Mouse (Mus musculus) v-Abl transformed pro-B cells (cell line): ENCODE measurements around the gene Lsm7.

Experiments used
- in situ Hi-C, 2 experiments: fragments of 400-800 bp; cut with MboI; formaldehyde crosslinking; loops; one replicate each; pipeline ENCODE4 v1.15.1; 2025; ENCODE audit not compliant: unreplicated experiment in 2 of 2

Gene Lsm7

DNA sequence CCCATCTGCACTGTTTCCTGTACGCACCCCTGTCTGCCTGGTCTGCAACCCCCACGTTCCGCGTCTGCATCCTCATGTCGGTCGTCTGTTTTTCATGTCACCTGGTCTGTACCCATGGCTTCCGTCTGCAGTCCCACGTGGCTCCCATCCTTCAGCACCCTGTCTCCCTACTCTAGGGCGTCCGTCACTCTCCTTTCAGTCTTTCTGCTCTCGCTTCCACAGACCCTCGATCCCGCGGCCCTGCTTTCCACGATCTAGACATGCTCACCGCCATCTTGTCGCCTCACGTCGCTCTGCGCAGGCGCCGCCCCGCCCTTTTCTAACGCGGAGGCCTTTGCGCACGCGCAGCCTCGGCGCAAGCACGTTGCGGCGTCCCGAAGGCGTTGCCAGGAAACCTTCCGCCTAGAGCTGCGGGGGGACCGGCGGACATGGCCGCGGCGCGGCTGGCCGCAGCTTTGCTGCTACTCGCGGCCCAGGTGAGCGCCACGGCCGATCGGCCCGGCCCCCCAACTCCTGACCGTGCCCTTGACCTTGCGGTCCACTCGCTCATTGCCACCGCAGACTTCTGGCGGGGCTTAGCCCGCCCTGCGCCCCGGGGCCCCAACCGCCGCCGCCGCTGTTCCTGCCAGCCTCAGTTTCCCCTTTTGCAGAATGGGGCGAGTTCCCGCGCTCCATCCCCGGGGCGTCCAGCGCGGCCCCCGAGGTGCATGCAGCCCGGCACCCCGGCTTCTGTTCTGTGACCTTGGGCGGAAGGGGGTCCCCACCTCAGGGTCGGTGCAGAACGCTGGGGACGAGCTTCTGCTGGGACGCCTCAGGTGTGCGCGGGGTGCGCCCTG, at the start of gene Lsm7, which contains the start of gene Sppl2b:
Gene Lsm7 (minus strand): TSS at position 297 of the 836 bp plus-strand sequence.
Gene Sppl2b (plus strand): TSS at position 363 of the 836 bp plus-strand sequence.
- in situ Hi-C loops: no loop called here

DNA sequence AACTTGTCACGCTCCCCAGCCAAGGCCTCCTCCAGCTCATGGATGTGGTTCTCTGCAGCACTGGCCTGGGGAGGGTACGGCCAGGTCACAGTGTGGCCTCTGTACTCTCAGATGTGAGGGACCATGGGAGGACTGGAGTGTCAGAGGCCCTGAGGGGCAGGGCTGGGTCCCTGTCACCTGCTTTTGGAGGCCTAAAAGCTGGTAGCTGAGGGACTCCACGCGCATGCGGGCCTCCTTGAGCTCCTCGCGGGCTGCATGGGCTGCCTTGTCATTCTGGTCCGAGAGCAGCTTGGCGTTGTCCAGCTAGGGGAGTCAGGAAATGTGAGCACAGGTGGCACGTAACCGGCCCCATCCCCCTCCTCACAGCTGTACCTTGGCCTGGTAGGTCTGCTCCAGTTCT, 49.7 kb upstream of the Lsm7 start:
- in situ Hi-C loops: no loop called here

DNA sequence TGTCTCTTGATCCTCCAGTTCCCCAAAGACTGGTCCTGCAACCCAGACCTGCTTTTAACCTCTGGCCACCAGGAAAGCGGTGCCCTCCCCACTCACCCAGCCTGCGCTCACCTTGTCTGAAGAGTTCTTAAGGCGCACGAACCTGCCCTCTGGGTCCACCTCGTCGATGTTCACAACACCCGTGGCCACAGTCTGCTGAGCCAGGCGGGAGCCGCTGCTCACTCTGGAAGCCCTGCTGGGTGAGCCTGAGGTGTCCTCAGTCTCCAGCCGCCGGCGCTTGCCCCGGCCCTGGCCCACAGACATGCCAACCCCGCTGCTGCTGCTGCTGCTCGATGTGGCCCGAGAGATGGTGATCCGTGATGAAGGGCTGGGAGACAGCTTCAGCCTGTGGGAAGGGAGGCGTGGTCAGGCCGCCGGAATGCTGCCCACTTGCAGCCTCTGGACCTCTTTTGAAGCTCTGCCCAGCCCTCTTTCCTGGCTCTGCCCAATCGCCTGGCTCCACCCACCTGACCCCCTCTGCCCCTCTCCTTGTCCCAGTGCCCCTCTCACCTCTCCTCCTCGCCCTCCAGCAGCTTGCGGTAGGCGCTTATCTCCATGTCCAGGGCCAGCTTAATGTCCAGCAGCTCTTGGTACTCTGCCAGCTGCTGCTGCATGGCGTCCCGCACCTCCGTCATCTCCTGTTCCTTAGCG, 49.1 kb upstream of the Lsm7 start:
- in situ Hi-C loops: no loop called here

DNA sequence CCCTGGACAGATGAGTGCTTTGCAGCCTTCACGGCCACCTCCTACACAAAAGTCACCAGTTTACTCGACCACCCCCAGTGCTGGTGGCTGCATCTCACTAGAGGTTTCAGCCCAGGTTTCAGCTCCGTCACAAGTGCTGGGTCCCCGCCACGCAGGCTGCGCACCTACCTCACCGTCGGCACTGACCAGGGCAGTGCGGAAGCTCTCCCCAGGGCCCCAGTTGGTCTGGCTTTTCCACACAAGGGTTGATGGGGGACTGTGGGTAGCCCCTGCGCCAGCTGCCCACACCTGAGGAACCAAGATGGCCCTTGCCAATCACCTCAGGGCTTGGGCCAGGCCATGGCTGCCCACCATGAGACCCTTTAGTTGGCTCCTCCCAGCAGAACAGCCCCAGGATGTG, 48.3 kb upstream of the Lsm7 start:
- in situ Hi-C loops: no loop called here

DNA sequence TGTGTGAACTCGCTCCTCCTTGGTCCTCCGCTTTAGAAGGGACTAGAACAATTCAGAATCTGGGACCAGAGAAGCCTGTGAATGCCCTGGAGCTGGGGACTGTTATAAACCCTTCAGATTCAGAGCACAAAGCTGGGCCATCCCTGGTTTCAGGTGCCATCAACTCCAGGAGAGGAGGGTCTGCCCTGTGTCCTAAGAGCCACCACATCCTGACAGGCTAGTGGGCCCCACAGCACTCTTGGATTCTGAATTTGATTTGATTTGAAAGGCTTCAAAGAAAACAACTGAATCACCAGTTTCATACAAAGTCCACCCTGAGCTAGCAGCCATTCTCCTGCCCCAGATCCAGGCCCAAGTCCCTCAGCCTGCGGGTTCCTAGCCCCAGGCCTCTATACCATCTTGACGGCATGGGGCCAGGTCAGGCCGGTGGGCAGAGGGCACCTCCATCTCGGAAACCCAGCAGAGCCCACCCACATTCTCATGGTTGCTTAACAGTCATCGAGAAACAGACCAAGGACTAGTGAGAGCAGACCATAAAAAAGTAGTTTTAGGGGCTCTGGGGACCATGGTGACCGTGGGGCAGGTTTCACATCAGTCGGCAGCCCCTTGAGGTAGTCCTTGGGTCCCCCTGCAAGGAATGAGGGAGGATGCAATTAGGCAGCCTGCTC, 47.4 kb upstream of the Lsm7 start:
- in situ Hi-C loops: no loop called here

DNA sequence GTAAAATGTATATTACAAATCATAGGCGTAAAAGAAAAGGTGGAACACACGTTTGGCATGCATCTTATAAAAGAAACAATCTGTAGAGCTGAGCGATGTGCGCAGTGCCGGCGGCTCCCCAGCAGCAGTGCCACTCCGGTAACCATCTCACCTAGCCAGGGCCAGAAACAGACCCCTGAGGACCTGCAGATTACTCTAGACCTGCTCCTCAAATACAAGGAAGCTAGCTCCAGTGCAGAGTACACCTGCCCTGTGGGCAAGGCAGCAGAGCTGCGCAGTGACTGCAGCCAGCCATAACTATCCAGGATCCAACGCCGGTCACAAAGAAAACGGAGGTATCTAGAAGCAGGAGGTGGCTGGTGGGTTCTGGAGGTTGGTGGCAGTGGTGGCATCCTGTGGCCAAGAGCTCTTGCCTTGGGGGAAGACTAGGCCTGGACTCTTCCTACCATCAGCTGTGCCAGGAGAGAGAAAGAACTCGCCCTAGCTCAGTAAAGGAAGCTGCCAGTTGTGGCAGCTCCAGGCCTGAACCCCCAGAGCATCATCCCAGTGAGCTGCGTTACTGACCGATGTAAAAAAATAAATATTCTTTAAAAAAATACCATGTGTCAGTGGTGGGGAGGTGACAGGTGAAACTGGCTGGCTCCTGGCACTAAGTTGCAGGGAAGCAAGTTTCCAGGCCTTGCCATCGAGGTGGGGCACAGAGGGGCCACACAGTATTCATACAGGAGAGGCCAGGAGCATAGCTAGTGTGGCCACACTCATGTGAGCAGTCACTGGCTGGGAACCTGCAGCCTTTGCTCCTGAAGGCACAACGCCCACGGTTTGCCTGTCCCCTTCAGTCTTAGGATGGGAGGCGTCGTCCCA, 46.6 kb upstream of the Lsm7 start:
- in situ Hi-C loops: no loop called here

DNA sequence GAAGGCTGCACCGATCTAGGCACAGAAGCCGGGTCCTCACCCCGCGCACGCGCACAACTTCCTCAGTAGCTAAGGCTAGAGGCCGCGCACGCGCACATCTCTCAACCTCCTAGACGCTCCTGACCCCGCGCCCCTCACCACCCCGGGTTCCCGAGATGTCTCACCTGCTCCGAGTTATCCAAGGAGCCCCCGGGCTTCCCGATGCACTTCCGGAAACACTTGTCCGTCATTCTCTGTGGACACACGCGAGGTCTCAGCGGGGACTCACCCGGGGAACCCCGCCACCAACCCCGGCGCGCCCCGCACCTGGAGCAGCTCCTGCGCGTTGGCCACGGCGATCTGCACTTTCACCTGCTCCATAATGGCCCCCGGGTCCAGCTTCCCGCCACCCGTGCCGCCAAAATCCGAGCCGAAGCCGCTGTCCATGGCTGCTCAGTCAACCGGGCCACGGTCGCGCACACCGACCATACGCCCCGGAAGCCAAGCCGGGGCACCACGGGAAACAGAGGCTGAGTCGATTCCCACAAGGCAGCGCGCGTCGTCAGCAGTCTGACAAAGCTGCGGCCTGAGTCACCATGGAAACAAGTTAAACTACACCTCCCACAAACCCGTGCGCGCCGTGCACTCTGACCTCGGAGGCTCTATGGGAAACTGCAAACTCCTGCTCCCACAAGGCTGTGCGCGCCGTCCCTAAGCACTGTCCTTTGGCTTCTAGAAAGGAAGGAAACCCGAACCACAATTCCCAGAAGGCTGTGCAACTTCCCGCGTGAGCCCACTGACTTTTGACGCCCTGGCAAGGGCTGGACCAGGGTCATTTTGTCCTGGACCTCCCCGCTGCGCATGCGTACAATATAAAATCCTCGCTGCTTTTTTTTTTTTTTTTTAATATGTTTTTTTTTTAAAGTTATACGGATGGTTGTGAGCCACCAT, 45.6 kb upstream of the Lsm7 start, which contains the start of gene Timm13:
Gene Timm13 (minus strand): TSS at position 652 of the 930 bp plus-strand sequence.
- in situ Hi-C loops: no loop called here

DNA sequence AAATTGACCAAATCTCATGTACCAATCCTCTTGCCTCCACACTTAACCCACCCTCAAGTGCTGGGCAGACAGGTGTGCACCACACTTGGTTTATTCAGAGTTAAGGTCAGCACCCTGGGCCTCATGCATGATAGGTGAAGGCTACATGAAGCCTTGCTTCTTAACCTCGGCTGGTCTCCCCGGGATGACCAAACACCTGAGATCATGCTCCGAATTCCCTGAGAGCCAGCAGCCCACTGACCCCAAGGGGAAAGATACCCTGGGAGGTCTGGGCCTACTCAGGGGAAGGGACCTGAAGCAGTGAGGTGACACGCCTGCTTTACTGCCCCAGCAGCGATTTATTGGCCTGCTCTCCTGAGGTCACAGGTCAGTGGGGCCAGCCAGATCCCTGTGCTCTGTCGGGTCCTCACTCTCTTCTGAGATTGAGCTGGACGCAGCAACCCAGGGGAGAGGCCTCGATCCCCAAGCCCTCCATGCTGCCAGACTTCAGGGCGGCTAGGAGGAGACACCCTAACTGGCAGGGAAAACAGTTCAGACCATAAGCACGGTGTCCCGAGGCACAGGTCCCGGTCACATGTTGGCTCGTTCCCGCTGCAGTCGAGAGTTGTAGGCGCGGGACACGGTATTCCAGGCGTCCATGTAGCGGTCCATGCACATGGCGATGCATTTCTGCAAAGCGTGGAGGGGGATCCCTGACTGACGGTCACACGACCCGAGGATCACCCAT, 44.7 kb upstream of the Lsm7 start:
- in situ Hi-C loops: loop anchor here in 1 of 2 experiments (25.0 kb wide), 1 partner anchor 337 kb away; the partner anchor contains the start of gene Rexo1

DNA sequence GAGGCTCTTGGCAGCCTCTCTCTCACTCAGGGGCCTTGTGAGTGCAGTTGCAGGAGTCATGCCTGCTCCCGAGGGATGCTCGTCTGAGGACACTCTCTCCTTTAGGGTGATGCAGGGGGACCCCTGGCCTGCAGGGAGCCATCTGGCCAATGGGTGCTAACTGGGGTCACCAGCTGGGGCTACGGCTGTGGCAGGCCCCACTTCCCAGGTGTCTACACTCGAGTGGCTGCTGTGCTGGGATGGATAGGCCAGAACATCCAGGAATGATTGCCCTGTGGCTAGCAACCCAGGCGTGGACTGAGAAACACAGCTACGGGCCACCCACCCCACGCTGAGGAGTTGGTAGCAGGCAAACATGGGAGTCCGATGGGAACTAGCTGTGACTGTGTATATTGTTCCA, 44.1 kb upstream of the Lsm7 start:
- in situ Hi-C loops: loop anchor here in 1 of 2 experiments (25.0 kb wide), 1 partner anchor 337 kb away; the partner anchor contains the start of gene Rexo1

DNA sequence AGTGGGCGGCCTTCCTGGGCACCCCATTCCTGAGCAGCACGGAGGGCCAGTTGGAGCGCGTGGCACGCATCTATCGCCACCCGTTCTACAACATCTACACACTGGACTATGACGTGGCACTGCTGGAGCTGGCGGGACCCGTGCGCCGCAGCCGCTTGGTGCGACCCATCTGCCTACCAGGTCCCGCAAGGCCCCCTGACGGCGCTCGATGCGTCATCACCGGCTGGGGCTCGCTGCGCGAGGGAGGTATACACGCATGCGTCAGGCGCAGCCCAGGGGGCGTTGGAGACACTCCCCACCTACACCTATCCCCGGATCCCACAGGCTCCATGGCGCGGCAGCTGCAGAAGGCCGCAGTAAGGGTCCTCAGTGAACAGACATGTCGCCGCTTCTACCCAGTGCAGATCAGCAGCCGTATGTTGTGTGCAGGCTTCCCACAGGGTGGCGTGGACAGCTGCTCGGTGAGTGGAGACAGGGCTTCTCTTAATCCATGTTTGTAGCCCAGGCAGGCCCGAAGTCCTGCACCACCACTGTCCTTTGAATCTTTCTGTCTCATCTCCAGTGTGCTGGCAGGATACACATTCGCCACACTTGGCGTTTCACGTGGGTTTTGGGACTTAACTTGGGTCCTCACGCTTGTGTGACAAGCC, 43.0 kb upstream of the Lsm7 start:
- in situ Hi-C loops: loop anchor here in 1 of 2 experiments (25.0 kb wide), 1 partner anchor 336 kb away; the partner anchor contains the start of gene Rexo1

DNA sequence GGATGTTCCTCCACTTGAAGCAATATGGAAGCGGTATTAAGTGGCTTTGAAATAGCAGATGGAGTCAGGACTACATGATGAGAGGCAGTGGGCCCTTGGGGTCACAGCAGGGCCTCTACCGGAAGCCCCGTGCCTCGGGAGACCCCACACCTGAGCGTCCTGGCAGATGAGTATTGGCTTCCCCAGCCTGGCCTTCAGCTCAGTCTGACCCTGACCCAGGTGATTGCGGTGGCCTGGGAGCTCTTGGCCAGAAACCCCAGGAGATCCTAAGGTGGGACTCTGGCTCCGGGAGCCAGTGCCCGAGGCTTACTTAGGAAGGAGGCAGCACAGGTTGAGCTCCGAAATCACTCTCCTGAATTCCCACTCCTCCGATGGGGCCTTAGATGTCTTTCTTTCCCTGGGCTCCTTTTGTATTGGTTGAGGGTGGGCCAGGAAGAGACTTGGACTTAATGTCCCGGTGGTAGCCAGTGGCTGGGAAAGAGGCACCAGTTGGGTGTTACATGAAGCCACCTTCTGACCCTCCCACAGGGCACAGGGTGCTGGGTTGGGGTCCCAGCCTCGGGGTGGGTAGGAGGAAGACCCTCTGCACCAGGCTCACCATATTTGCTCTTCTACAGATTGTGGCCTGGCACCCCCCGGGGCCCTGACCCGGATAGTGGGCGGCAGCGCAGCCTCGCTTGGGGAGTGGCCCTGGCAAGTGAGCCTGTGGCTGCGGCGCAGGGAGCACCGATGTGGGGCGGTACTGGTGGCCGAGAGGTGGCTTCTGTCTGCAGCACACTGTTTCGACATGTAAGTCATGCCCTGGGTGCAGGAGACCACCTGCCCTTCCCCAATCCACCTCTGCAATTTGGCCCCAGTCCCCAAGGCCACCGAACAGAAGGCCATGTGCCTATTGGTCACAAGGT, 41.8 kb upstream of the Lsm7 start:
- in situ Hi-C loops: loop anchor here in 1 of 2 experiments (25.0 kb wide), 1 partner anchor 335 kb away; the partner anchor contains the start of gene Rexo1

DNA sequence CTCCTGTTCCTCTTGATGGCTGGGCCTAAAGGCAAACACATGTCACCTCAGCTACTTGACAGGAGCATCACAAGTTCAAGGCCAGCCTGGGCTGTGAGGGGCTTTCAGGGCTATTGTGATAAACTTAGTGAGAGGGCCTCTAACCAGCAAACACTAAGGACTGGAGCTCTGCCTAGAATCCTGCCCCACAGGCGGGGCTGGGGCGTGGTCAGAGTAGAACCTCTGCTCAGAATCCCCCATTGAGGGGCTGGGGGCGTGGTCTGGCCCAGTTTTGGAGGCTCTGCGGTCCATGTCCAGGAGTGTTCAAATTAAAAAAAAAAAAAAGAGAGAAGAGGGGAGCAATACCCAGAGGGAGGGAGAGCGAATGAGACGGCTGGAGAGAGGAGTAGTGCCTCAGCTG, 40.7 kb upstream of the Lsm7 start:
- in situ Hi-C loops: loop anchor here in 1 of 2 experiments (25.0 kb wide), 1 partner anchor 333 kb away; the partner anchor contains the start of gene Rexo1

DNA sequence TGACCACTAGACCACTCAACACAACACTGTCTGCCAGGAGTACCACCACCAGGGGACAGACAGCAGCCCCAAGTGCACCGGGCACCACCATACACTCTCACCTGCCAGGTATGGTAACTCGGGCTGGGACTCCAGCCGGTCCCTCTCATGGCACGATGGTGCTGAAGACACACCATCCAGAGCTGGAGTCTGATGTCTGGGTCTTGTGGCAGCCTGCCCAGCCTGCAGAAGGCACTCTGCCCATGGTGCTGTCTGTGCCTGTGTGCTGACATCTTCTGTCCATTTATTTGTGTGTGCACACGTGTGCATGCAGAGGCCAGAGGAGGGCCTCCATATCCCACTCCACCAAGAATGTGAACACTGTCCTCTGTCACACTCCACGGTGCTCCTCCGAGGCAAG, 40.1 kb upstream of the Lsm7 start:
- in situ Hi-C loops: loop anchor here in 1 of 2 experiments (25.0 kb wide), 1 partner anchor 333 kb away; the partner anchor contains the start of gene Rexo1

DNA sequence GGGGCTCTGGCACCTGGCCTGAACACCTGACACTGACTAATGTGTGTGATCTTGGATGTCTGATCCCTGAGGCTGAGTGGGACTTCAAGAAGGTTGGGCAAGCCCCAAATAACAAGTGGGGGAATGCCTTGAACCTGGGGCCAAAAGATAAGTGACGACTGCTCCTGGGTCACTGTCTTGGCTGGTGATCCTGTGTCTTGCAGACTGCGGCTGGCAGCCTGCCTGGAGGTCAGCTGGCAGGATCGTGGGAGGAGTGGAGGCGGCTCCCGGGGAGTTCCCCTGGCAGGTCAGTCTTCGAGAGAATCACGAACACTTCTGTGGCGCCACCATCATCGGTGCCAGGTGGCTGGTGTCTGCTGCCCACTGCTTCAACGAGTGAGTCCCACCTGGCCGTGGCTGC, 32.2 kb upstream of the Lsm7 start:
- in situ Hi-C loops: loop anchor here (5.0 to 25.0 kb wide), 2 partner anchors 40 to 325 kb away; partner anchors contain the start of gene Rexo1 (in 1 of the 2)

DNA sequence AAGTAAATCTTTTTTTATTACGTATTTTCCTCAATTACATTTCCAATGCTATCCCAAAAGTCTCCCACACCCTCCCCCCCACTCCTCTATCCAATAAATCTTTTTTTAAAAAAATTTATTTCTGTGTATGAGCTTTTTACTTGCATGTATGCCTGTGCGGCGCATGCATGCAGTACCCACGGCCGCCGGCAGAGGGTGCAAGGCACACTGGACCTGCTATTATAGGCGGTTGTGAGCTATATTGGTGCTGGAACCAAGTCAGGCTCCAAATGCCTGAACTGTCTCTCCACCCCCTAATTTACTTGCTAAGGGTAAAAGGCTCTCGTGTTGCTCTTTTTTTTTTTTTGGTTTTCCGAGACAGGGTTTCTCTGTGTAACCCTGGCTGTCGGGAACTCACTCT, 26.3 kb upstream of the Lsm7 start:
- in situ Hi-C loops: loop anchor here (5.0 to 25.0 kb wide), 4 partner anchors 46 to 319 kb away; partner anchors contain the start of gene Rexo1 (in 1 of the 2)

DNA sequence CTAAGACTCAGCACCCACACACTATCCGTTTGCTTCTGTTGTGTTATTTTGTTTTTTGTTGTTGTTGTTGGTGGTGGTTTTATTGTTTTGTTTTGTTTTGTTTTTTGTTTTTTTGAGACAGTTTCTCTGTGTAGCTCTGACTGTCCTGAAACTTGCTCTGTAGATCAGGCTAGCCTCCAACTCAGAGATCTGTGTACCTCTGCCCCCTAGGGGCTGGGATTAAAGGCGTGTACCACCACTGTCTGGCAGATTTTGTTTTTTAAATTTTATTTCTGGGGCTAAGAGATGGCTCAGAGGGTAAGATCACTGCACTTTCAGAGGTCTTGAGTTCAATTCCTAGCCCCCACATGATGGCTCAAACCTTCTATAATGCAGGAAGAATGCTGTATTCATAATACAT, 25.9 kb upstream of the Lsm7 start:
- in situ Hi-C loops: loop anchor here (5.0 to 25.0 kb wide), 4 partner anchors 46 to 319 kb away; partner anchors contain the start of gene Rexo1 (in 1 of the 2)
